Mouse (Mus musculus): ENCODE results near the gene Shank2.

- TF ChIP-seq CTCF (IDR thresholded peaks at IDR 0.05; ENCODE audit: control insufficient read depth, insufficient read depth, insufficient read length) = no peak
- TF ChIP-seq USF1 (IDR thresholded peaks at IDR 0.05; ENCODE audit: low read depth) = no peak
These were observed 242.5 kb downstream of the Shank2 start for GRCm38 (mm10) chr7:144244203-144244602.
